Mouse (Mus musculus): ENCODE data around the gene Rccd1. TPM values are rescaled to one million over a fixed set of nuclear protein-coding genes. Genes with fewer than 3 reads are reported as not detected.
"Not testable (repeated sequence)": the region's sequence is repeated elsewhere in the genome, so short reads cannot be mapped to it uniquely, and the experiment has no call there.

Rccd1 gene
- polyA plus RNA-seq, 1 experiment from 2014 or later, result 3.1 TPM

GRCm38 (mm10) chr7:80326076-80326475 lies 1.8 kb upstream of the Rccd1 start:
- Histone ChIP-seq H3K36me3 (replicated peaks) (peaks cover 37% of the 10 kb centered on the region), H3K4me3 (replicated peaks) (no peak overlapping the region), H3K27ac (replicated peaks) (no peak overlapping the region), H3K4me2 (no peak overlapping the region), H3K9ac (no peak overlapping the region), H3K4me1 (replicated peaks) (peaks cover 22% of the 10 kb centered on the region), H3K27me3 (no peaks in the 10 kb centered on the region), H3K9me3 (replicated peaks) (no peaks in the 10 kb centered on the region)
- ATAC-seq (ENCODE audit: insufficient read depth), result no peak
- WGBS (ENCODE audit: insufficient replicate concordance), result 92% methylated on average over 19 of the region's 19 CpGs

DNA sequence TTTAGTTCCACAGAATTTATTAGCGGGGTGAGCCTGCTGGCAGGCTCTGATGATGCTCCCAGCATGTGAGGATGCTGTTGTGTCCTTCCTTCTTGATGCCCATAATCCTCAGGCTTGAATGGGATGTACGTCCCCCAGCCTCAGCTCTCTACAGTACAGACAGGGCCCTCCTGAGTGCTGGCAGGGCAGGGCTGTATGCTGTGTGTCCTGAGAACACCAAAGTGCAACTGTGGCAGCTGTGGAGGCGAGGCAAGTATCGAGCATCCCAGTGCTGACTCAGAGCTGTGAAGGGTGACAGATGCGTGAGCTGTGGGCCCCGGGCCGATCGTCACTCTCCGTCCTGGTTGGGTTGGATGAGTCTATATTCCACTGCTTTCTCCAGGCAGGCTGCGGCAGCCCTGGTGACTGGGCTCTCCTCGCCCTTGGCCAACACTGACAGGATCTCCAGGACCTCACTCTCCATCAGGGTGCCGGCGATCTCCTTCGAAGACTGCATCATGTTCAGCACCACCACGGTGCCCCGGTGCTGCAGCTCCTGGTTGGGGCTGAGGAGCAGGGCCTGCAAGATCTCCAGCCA lies 1.1 kb upstream of the Rccd1 start:
- 87% methylated on average over 16 of the region's 16 CpGs for WGBS (ENCODE audit: insufficient replicate concordance)
- H3K27ac ChIP-seq (replicated peaks), result 0 out of 2 replicates have a peak overlapping the region, but pooled peaks have one; percentile 81
- H3K4me3 ChIP-seq (replicated peaks), result no peak overlapping the region
- H3K27me3 ChIP-seq, result no peaks in the 10 kb centered on the region
- H3K9me3 ChIP-seq (replicated peaks), result no peaks in the 10 kb centered on the region
- H3K4me1 ChIP-seq (replicated peaks), result peaks cover 22% of the 10 kb centered on the region
- H3K9ac ChIP-seq, result no peak overlapping the region
- no peak overlapping the region for H3K4me2 ChIP-seq
- H3K36me3 ChIP-seq (replicated peaks), result peaks cover 37% of the 10 kb centered on the region
- no peak for ATAC-seq (ENCODE audit: insufficient read depth)

- ATAC-seq (ENCODE audit: insufficient read depth); H3K9me3 ChIP-seq (replicated peaks); H3K27me3 ChIP-seq; H3K9ac ChIP-seq: not testable (repeated sequence)
- peak overlapping the region; percentile 75 for H3K4me3 ChIP-seq (replicated peaks)
- 38% methylated on average over 5 of the region's 5 CpGs for WGBS (ENCODE audit: insufficient replicate concordance)
- peaks cover 39% of the 10 kb centered on the region for H3K36me3 ChIP-seq (replicated peaks)
- H3K4me1 ChIP-seq (replicated peaks), result peaks cover 22% of the 10 kb centered on the region
- peak overlapping the region; percentile 88 for H3K4me2 ChIP-seq
- peak overlapping the region; percentile 81 for H3K27ac ChIP-seq (replicated peaks)
Measured at GRCm38 (mm10) chr7:80324816-80325119, 514 bp upstream of the Rccd1 start.

- Histone ChIP-seq H3K27me3 (no peaks in the 10 kb centered on the region), H3K4me3 (replicated peaks) (peak overlapping the region; percentile 75), H3K36me3 (replicated peaks) (peaks cover 42% of the 10 kb centered on the region), H3K27ac (replicated peaks) (peak overlapping the region; percentile 81), H3K4me2 (peak overlapping the region; percentile 88), H3K9me3 (replicated peaks) (no peaks in the 10 kb centered on the region), H3K9ac (peak overlapping the region; percentile 67), H3K4me1 (replicated peaks) (peaks cover 22% of the 10 kb centered on the region)
- WGBS (ENCODE audit: insufficient replicate concordance), result 10% methylated on average over 8 of the region's 8 CpGs
- ATAC-seq (ENCODE audit: insufficient read depth), result no peak
Measured at GRCm38 (mm10) chr7:80323336-80323735, 918 bp downstream of the Rccd1 start.

DNA sequence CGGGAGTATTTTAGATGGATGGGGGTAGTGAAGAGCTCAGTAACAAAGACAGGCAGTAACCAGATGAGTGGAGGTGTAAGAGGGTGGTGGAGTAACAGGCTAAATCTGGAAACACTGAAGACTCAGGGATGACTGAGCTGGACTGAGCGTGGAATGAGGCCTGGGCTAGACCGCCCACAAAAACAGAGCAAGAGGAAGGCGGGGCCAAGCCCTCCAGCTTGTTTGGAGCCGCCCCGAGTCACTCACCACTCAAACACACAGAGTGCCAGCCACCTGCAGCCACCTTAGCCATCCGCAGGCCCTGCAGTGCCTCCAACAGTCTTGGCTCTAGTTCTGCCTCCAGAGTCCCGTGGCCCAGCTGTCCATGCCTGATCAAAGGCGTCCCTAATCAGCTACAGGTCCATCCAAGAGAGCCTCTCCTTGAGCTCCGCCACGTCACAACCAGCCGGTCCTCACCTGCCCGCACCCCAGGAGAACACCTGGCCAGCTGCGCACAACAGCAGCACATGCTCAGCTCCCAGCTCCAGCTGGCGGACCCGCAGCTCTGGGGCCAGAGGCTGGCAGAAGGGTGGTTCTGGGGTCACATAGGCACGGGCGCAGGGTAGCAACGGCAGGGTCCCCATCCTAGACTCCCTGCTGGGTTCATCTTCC lies 4.3 kb downstream of the Rccd1 start:
- H3K4me2 ChIP-seq, result no peak overlapping the region
- H3K4me3 ChIP-seq (replicated peaks), result no peak overlapping the region
- H3K4me1 ChIP-seq (replicated peaks), result peaks cover 18% of the 10 kb centered on the region
- H3K36me3 ChIP-seq (replicated peaks), result peaks cover 58% of the 10 kb centered on the region
- 85% methylated on average over 19 of the region's 19 CpGs for WGBS (ENCODE audit: insufficient replicate concordance)
- no peak overlapping the region for H3K9ac ChIP-seq
- no peaks in the 10 kb centered on the region for H3K27me3 ChIP-seq
- no peaks in the 10 kb centered on the region for H3K9me3 ChIP-seq (replicated peaks)
- ATAC-seq (ENCODE audit: insufficient read depth), result no peak
- H3K27ac ChIP-seq (replicated peaks), result no peak overlapping the region

DNA sequence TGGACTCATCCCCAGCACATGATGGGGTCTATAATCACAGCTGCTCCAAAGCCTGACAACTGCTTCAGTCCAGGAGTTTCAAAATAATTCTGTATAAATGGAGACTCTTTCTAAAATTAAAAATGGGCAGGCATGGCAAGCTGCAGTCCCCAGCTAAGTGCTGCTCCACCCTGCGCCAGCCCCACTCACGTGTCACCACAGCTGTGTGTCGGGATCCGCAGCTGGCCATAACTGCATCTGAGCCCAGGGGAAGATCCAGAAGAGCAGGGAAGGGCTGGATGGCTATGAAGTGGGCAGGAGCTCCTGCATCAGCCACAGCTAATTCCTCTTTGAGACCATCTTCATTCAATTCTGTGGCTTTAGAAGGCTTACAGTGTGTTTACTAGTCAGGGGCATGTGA lies 5.6 kb downstream of the Rccd1 start:
- Histone ChIP-seq H3K27me3 (no peaks in the 10 kb centered on the region), H3K4me3 (replicated peaks) (no peak overlapping the region), H3K9me3 (replicated peaks) (no peaks in the 10 kb centered on the region), H3K36me3 (replicated peaks) (peaks cover 71% of the 10 kb centered on the region), H3K27ac (replicated peaks) (no peak overlapping the region), H3K4me1 (replicated peaks) (peaks cover 11% of the 10 kb centered on the region), H3K4me2 (no peak overlapping the region), H3K9ac (no peak overlapping the region)
- WGBS (ENCODE audit: insufficient replicate concordance), result 93% methylated on average over 4 of the region's 4 CpGs
- no peak for ATAC-seq (ENCODE audit: insufficient read depth)

GRCm38 (mm10) chr7:80317439-80318115 lies 6.7 kb downstream of the Rccd1 start:
- no peak for ATAC-seq (ENCODE audit: insufficient read depth)
- Histone ChIP-seq H3K4me2 (no peak overlapping the region), H3K9me3 (replicated peaks) (no peaks in the 10 kb centered on the region), H3K27me3 (no peaks in the 10 kb centered on the region), H3K27ac (replicated peaks) (no peak overlapping the region), H3K36me3 (replicated peaks) (peaks cover 82% of the 10 kb centered on the region), H3K4me3 (replicated peaks) (no peak overlapping the region), H3K9ac (no peak overlapping the region), H3K4me1 (replicated peaks) (no peaks in the 10 kb centered on the region)
- 52% methylated on average over 1 of the region's 1 CpGs for WGBS (ENCODE audit: insufficient replicate concordance)

- Histone ChIP-seq H3K27me3 (no peaks in the 10 kb centered on the region), H3K36me3 (replicated peaks) (peaks cover 97% of the 10 kb centered on the region), H3K9ac (no peak overlapping the region), H3K4me2 (no peak overlapping the region), H3K4me1 (replicated peaks) (no peaks in the 10 kb centered on the region), H3K4me3 (replicated peaks) (no peak overlapping the region), H3K9me3 (replicated peaks) (no peaks in the 10 kb centered on the region), H3K27ac (replicated peaks) (no peak overlapping the region)
- WGBS (ENCODE audit: insufficient replicate concordance), result 64% methylated on average over 2 of the region's 2 CpGs
- no peak for ATAC-seq (ENCODE audit: insufficient read depth)
Measured at GRCm38 (mm10) chr7:80315733-80316132, 8.5 kb downstream of the Rccd1 start.

DNA sequence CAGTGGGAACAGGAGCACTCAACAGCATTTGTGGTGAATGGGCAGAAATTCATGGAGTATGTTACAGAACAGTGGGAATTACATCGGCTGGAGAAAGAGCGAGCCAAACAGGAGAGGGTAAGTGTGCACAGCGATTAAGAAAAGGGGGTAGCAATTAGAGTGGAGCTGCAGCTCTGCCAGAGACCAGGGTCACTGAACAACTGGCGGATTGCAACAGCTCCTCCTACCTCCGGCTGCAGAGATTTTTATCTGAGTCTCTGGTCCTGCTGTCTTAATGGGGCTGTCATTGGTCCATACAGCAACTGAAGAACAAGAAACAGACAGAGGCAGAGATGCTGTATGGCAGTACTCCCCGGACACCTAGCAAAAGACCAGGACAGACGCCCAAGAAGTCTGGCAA lies 13.5 kb downstream of the Rccd1 start:
- no peak overlapping the region for H3K27ac ChIP-seq (replicated peaks)
- H3K36me3 ChIP-seq (replicated peaks), result peaks cover 100% of the 10 kb centered on the region
- 79% methylated on average over 7 of the region's 7 CpGs for WGBS (ENCODE audit: insufficient replicate concordance)
- no peak overlapping the region for H3K4me3 ChIP-seq (replicated peaks)
- no peaks in the 10 kb centered on the region for H3K4me1 ChIP-seq (replicated peaks)
- no peak overlapping the region for H3K9ac ChIP-seq
- no peaks in the 10 kb centered on the region for H3K9me3 ChIP-seq (replicated peaks)
- H3K27me3 ChIP-seq, result no peaks in the 10 kb centered on the region
- no peak overlapping the region for H3K4me2 ChIP-seq
- no peak for ATAC-seq (ENCODE audit: insufficient read depth)

GRCm38 (mm10) chr7:80307766-80308165 lies 16.5 kb downstream of the Rccd1 start:
- WGBS (ENCODE audit: insufficient replicate concordance), result 90% methylated on average over 3 of the region's 3 CpGs

GRCm38 (mm10) chr7:80301522-80301921 lies 22.7 kb downstream of the Rccd1 start:
- Histone ChIP-seq H3K4me2 (no peak overlapping the region), H3K9ac (no peak overlapping the region), H3K9me3 (replicated peaks) (no peaks in the 10 kb centered on the region), H3K36me3 (replicated peaks) (peaks cover 98% of the 10 kb centered on the region), H3K27ac (replicated peaks) (no peak overlapping the region), H3K27me3 (no peaks in the 10 kb centered on the region), H3K4me1 (replicated peaks) (peaks cover 33% of the 10 kb centered on the region), H3K4me3 (replicated peaks) (no peak overlapping the region)
- no peak for ATAC-seq (ENCODE audit: insufficient read depth)
- WGBS (ENCODE audit: insufficient replicate concordance), result 83% methylated on average over 2 of the region's 2 CpGs

More at GRCm38 (mm10) chr7:80307766-80308165, 16.5 kb downstream of the Rccd1 start:
- no peaks in the 10 kb centered on the region for H3K4me1 ChIP-seq (replicated peaks)
- H3K9ac ChIP-seq, result no peak overlapping the region
- no peak overlapping the region for H3K4me2 ChIP-seq
- H3K27ac ChIP-seq (replicated peaks), result no peak overlapping the region
- H3K27me3 ChIP-seq, result no peaks in the 10 kb centered on the region
- no peaks in the 10 kb centered on the region for H3K9me3 ChIP-seq (replicated peaks)
- peaks cover 100% of the 10 kb centered on the region for H3K36me3 ChIP-seq (replicated peaks)
- ATAC-seq (ENCODE audit: insufficient read depth), result no peak
- no peak overlapping the region for H3K4me3 ChIP-seq (replicated peaks)

All from liver, embryonic 15.5 days (tissue).